Mouse (Mus musculus) subcutaneous adipose tissue, adult 2 months (tissue): ENCODE data around the gene Olfr1223. TPM values are rescaled to one million over a fixed set of nuclear protein-coding genes. Genes with fewer than 3 reads are reported as not detected.

Experiments
- polyA plus RNA-seq: library from polyadenylated mRNA; depleted of rRNA; stranded (reverse); fragments of >200 nt; gene quantifications from 2 replicates; pipeline ENCODE4 v1.2.3, GENCODE M21; 2012; ENCODE audit warnings: low replicate concordance; rRNA removed

The Olfr1223 gene
- polyA plus RNA-seq, result not detected in 2 replicates

GRCm38 (mm10) chr2:89151460-89151859, at the start of gene Olfr1223:
Gene Olfr1223 (minus strand): TSS chr2:89151560.

GRCm38 (mm10) chr2:89199948-89200347, 48.6 kb upstream of the Olfr1223 start, which contains the start of gene Olfr1226:
Gene Olfr1226 (minus strand): TSS chr2:89200048.

DNA sequence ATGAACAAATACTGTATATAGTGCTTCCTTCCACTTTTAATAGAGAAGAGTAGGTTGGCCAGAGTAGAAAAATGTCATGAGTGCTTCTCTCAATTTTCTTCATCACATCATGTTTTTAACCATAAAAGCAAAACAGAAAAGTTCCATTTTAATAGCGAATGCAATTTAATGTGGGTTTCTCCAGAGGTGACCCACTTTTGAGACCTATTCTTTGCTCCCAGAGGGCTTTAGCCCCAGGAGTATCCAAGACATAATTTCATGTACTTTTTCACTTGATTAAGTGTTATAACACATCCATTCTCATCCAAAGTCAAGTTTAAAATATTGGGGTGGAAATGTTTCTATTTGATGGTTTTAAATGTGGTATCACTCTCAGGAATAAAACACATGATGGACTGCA, 23.2 kb upstream of the Olfr1223 start, which contains the start of gene Olfr1225:
Gene Olfr1225 (minus strand): TSS at position 101 of the 400 bp plus-strand sequence.

GRCm38 (mm10) chr2:89163991-89164390, 12.6 kb upstream of the Olfr1223 start, which contains the start of gene Olfr1224-ps1:
Gene Olfr1224-ps1 (minus strand): TSS chr2:89164091.

DNA sequence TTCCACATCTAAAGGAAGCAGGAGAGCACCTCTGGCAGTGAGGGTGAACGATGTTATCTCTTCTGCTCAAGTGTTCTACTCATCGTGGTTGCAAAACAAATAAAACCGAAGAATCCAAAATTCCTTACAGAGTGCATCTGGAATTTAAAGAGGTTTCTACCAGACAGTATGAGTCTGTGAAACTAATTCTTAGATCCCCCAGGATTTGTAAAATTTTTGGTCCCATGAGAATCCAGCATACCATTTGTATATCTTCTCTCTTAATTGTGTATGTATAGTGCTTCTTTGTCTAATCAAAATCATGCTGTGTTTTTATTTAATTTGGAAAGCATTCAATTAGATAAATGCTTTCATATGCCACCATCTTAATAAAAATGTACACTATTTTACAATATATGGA, 18.4 kb downstream of the Olfr1223 start, which contains the start of gene Olfr1222:
Gene Olfr1222 (minus strand): TSS at position 101 of the 400 bp plus-strand sequence.

GRCm38 (mm10) chr2:89117183-89117582, 34.2 kb downstream of the Olfr1223 start, which contains the start of gene Olfr1221:
Gene Olfr1221 (minus strand): TSS chr2:89117283.

GRCm38 (mm10) chr2:89106735-89107134, 44.6 kb downstream of the Olfr1223 start, which contains the start of gene Olfr1220:
Gene Olfr1220 (minus strand): TSS chr2:89106835.

Other genes with a start within 250 kb of the Olfr1223 start
- gene Olfr1208, start 249.2 kb downstream of the Olfr1223 start, polyA plus RNA-seq, result not detected in 2 replicates
- gene Olfr1209, start 236.4 kb downstream of the Olfr1223 start, polyA plus RNA-seq, result not detected in 2 replicates
- gene Olfr1211, start 213.4 kb downstream of the Olfr1223 start, polyA plus RNA-seq, result not detected in 2 replicates
- not detected in 2 replicates for gene Olfr1212, start 197.6 kb downstream of the Olfr1223 start, polyA plus RNA-seq
- not detected in 2 replicates for gene Gm13762, start 171.3 kb downstream of the Olfr1223 start, polyA plus RNA-seq
- not detected in 2 replicates for gene Olfr1214, start 158.9 kb downstream of the Olfr1223 start, polyA plus RNA-seq
- not detected in 2 replicates for gene Olfr1215, start 144.6 kb downstream of the Olfr1223 start, polyA plus RNA-seq
- gene Olfr1216, start 133.2 kb downstream of the Olfr1223 start, polyA plus RNA-seq, result not detected in 2 replicates
- not detected in 2 replicates for gene Olfr1217, start 119.5 kb downstream of the Olfr1223 start, polyA plus RNA-seq
- not detected in 2 replicates for gene Olfr1218, start 90.4 kb downstream of the Olfr1223 start, polyA plus RNA-seq
- gene Olfr1219, start 68.0 kb downstream of the Olfr1223 start, polyA plus RNA-seq, result not detected in 2 replicates
- not detected in 2 replicates for gene Olfr1220, start 44.7 kb downstream of the Olfr1223 start, polyA plus RNA-seq
- gene Olfr1221, start 34.3 kb downstream of the Olfr1223 start, polyA plus RNA-seq, result not detected in 2 replicates
- gene Olfr1222, start 18.5 kb downstream of the Olfr1223 start, polyA plus RNA-seq, result not detected in 2 replicates
- not detected in 2 replicates for gene Olfr1224-ps1, start 12.5 kb upstream of the Olfr1223 start, polyA plus RNA-seq
- not detected in 2 replicates for gene Olfr1225, start 23.1 kb upstream of the Olfr1223 start, polyA plus RNA-seq
- not detected in 2 replicates for gene Olfr1226, start 48.5 kb upstream of the Olfr1223 start, polyA plus RNA-seq
- gene Olfr1228, start 102.5 kb upstream of the Olfr1223 start, polyA plus RNA-seq, result not detected in 2 replicates
- gene Olfr1229, start 136.5 kb upstream of the Olfr1223 start, polyA plus RNA-seq, result not detected in 2 replicates
- not detected in 2 replicates for gene Olfr1230, start 145.7 kb upstream of the Olfr1223 start, polyA plus RNA-seq
- not detected in 2 replicates for gene Olfr1231, start 155.5 kb upstream of the Olfr1223 start, polyA plus RNA-seq
- gene Olfr1232, start 178.1 kb upstream of the Olfr1223 start, polyA plus RNA-seq, result not detected in 2 replicates
- gene Olfr1233, start 190.8 kb upstream of the Olfr1223 start, polyA plus RNA-seq, result not detected in 2 replicates
- not detected in 2 replicates for gene Olfr1234, start 213.3 kb upstream of the Olfr1223 start, polyA plus RNA-seq